Comparison of ENCODE assay signal across 16 mouse cellular contexts in the genomic region with DNA sequence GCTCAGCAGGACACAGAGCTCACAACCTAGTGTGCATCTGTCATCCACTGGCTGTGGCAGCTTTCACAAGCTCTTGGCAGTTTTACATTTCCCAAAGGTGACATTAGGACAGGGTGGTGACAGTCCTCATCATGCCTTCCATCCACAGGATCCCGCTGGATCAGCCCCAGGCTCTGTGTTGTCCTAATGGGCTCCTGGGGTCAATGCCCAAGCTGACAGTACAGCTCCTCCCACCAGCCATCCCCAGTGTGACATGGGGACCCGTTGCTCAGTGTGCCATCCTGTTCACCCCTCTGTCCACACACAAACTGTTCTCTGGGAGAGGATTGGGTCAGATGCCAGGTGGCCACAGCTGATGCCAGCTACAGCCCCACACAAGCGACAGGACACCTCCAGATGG.
DNase-seq lines count a peak whose midpoint lies in the region; ATAC-seq lines count a peak whose summit lies in the region.
"Had no signal": no experiment of that assay in that cellular context is flagged by ENCODE, and none has a peak within 500 bp of the region (broad histone marks: within the 10 kb centered on the region; RNA-seq: fewer than 3 reads in every experiment).

No protein-coding gene starts in this region.

- no peak overlapping the region for H3K4me2 ChIP-seq in midbrain, embryonic 14.5 days (ENCODE audit: low read length)
- H3K4me2 ChIP-seq: embryonic facial prominence, embryonic 12.5 days; liver, embryonic 11.5 days had no signal

- peaks cover 11% of the 10 kb centered on the region; the same call in 1 of the 2 replicates for H3K27me3 ChIP-seq in heart, embryonic 10.5 days (ENCODE audit: insufficient read depth, poor library complexity, severe bottlenecking)
- no peaks in the 10 kb centered on the region; the same call in 1 of the 2 replicates for H3K27me3 ChIP-seq in midbrain, embryonic 14.5 days (ENCODE audit: control insufficient read depth, insufficient read depth, low read length)

- no peak overlapping the region for H3K27ac ChIP-seq in heart, embryonic 10.5 days
- H3K27ac ChIP-seq in midbrain, embryonic 14.5 days (replicated peaks; ENCODE audit: low read depth, low read length) = peak overlapping the region; percentile 79; the same call in 1 of the 2 replicates
- H3K27ac ChIP-seq: embryonic facial prominence, embryonic 12.5 days; forebrain, embryonic 12.5 days had no signal

- H3K36me3 ChIP-seq in heart, embryonic 10.5 days = no peaks in the 10 kb centered on the region
- no peaks in the 10 kb centered on the region for H3K36me3 ChIP-seq in midbrain, embryonic 14.5 days (ENCODE audit: control insufficient read depth, insufficient read depth, low read length)
- H3K36me3 ChIP-seq: embryonic facial prominence, embryonic 12.5 days; forebrain, embryonic 12.5 days had no signal

- WGBS in heart, embryonic 10.5 days = 52% methylated on average over 3 of the region's 3 CpGs
- WGBS in midbrain, embryonic 14.5 days = 41% methylated on average over 3 of the region's 3 CpGs

- H3K4me1 ChIP-seq in heart, embryonic 10.5 days = no peaks in the 10 kb centered on the region
- H3K4me1 ChIP-seq in midbrain, embryonic 14.5 days (ENCODE audit: control insufficient read depth, insufficient read depth, low read length) = peaks cover 27% of the 10 kb centered on the region
- H3K4me1 ChIP-seq: embryonic facial prominence, embryonic 12.5 days had no signal

- H3K9ac ChIP-seq in midbrain, embryonic 14.5 days (replicated peaks; ENCODE audit: low read length) = no peak overlapping the region
- H3K9ac ChIP-seq: embryonic facial prominence, embryonic 12.5 days; forebrain, embryonic 12.5 days had no signal

- H3K9me3 ChIP-seq in heart, embryonic 10.5 days = no peaks in the 10 kb centered on the region
- H3K9me3 ChIP-seq in midbrain, embryonic 14.5 days (ENCODE audit: control insufficient read depth, low read length) = no peaks in the 10 kb centered on the region
- H3K9me3 ChIP-seq: embryonic facial prominence, embryonic 12.5 days; forebrain, embryonic 12.5 days had no signal

- peak; percentile 94 for DNase-seq in heart, adult 11 months
- no peak for DNase-seq in heart, embryonic 10.5 days (ENCODE audit: low spot score)
- DNase-seq in cerebellum, adult 11 months = peak; percentile 36
- DNase-seq in cerebellum, postnatal 36 days = peak; percentile 24 to 31
- no peak for DNase-seq in midbrain, embryonic 14.5 days
- DNase-seq in spleen, adult 12 weeks (ENCODE audit: low spot score) = no peak
- no peak for DNase-seq in retina, embryonic 14.5 days (ENCODE audit: low spot score)
- no peak for DNase-seq in MN1 (ENCODE audit: low spot score)
- DNase-seq: adrenal gland, postnatal 14 days; gastrocnemius, postnatal 14 days; kidney, adult 9 months; lung, postnatal 10 days; thymus, postnatal 25 days had no signal

- ATAC-seq in midbrain, embryonic 14.5 days (ENCODE audit: low FRiP score, low TSS enrichment) = no peak

- no peak overlapping the region for H3K4me3 ChIP-seq in heart, embryonic 10.5 days
- no peak overlapping the region for H3K4me3 ChIP-seq in midbrain, embryonic 14.5 days (replicated peaks; ENCODE audit: low read depth, low read length)
- H3K4me3 ChIP-seq: embryonic facial prominence, embryonic 12.5 days; forebrain, embryonic 12.5 days had no signal

Comparison
In these comparisons a context has a peak if more than half of its experiments do, and no peak if none do; other contexts are left out.
1. DNase-seq: peak in heart, adult 11 months (single experiment), cerebellum, adult 11 months (single experiment) and cerebellum, postnatal 36 days (2 of 2); none in heart, embryonic 10.5 days (single experiment), midbrain, embryonic 14.5 days (single experiment), spleen, adult 12 weeks (single experiment), retina, embryonic 14.5 days (single experiment) and MN1 (single experiment).